Mouse (Mus musculus) embryonic facial prominence, embryonic 12.5 days (tissue): ENCODE data around the gene P4htm. TPM values are rescaled to one million over a fixed set of nuclear protein-coding genes. Genes with fewer than 3 reads are reported as not detected.

Experiments
- ATAC-seq: fragments of 200-750 bp; cut with Nextera tagmentation; 2 replicates; pipeline ENCODE4 v1.8.0; 2017; ENCODE audit not compliant: insufficient number of reproducible peaks, insufficient read depth, low FRiP score, low TSS enrichment
- H3K27ac ChIP-seq: fragments of 300-500 bp; sonication (generic); 2 replicates; pipeline ENCODE4 v1.5.1; 2016; ENCODE audit warnings: mild to moderate bottlenecking
- H3K27me3 ChIP-seq: fragments of 300-500 bp; sonication (generic); 2 replicates; pipeline ENCODE4 v1.6.1; 2016; ENCODE audit warnings: mild to moderate bottlenecking, moderate library complexity
- H3K36me3 ChIP-seq: fragments of 300-500 bp; sonication (generic); 2 replicates; pipeline ENCODE4 v1.6.1; 2016; ENCODE audit warnings: mild to moderate bottlenecking
- H3K4me1 ChIP-seq: fragments of 300-500 bp; sonication (generic); 2 replicates; pipeline ENCODE4 v1.6.1; 2016
- H3K4me2 ChIP-seq: fragments of 300-500 bp; sonication (generic); replicated peaks from 2 replicates; pipeline ENCODE4 v1.6.1; 2016; ENCODE audit warnings: mild to moderate bottlenecking, moderate library complexity
- H3K4me3 ChIP-seq: fragments of 300-500 bp; sonication (generic); 2 replicates; pipeline ENCODE4 v1.5.1; 2016; ENCODE audit warnings: mild to moderate bottlenecking
- H3K9ac ChIP-seq: fragments of 300-500 bp; sonication (generic); 2 replicates; pipeline ENCODE4 v1.6.1; 2016; ENCODE audit warnings: mild to moderate bottlenecking, moderate library complexity
- H3K9me3 ChIP-seq: fragments of 300-500 bp; sonication (generic); 2 replicates; pipeline ENCODE4 v1.6.1; 2016; ENCODE audit warnings: mild to moderate bottlenecking, moderate library complexity
- WGBS: fragments of 180-500 bp; shearing (Covaris S2); methylation state at CpG from one replicate; pipeline ENCODE4 v1.1.7; 2016; 5-methylcytosine and 5-hydroxymethylcytosine counted together
- polyA plus RNA-seq: library from polyadenylated mRNA; unstranded; fragments of >200 nt; fragmentation: Nextera tagmentation; extraction: Ambion mirVana; gene quantifications from 2 replicates; pipeline ENCODE4 v1.2.1, GENCODE M21; 2016

The P4htm gene
- polyA plus RNA-seq, 1 experiment from 2014 or later, result 11.6 TPM

DNA sequence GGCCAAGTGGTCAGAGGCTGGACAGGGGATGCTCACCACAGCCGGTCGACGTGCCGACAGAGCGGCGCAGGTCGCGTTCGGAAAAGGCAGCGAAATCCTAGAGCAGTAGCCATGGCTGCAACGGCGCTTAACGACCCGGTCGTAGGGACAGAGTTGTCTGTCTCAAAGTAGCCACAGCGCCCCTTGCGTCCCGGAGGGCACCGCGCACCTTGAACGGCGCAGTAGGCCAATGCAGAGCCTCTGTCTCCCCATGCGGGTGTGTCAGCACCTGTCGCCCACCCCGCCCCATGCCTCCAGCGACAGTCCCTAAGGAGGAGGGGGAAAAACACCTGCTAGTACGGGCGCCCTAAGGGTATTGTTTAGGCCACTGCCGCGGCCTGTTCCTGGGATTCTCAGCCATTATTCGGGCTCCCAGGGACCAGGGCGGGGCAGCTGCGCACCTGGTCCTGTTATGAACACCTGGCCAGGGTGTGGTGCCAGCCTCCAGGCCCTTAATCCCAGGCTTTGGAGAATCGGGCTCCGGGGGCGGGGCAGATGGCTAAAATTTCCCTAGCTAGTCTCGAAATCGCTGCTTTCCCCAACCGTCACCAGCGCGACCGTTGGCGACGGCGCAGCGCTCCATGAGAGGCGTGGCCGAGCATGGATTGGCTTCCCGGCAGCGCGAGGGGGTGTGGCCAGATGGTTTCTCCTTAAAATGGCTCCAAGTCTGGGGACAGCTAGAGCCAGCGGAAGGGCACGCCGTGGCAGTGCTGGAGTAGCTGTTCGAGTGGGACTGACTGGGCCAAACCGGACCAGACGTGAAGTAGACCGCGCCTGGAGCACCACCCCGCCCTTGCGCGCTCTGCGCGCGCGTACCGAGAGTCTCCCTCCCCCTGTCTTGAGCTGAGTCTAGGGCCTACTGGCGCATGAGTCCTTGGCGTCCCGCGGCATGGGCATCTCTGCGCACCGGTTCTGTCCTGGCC is 30.4 kb downstream of the P4htm start, which contains the start of gene Ndufaf3:
Ndufaf3 (minus strand) TSS at position 620 of the 962 bp plus-strand sequence.
- H3K9ac ChIP-seq, result peak within 1 kb of the TSS; percentile 78
- H3K27me3 ChIP-seq, result no peaks in the 10 kb centered on the region
- peak within 1 kb of the TSS; percentile 95 for H3K4me2 ChIP-seq
- WGBS, result under 1% methylated on average over 73 of the region's 73 CpGs
- H3K9me3 ChIP-seq, result no peaks in the 10 kb centered on the region
- H3K4me3 ChIP-seq, result peak within 1 kb of the TSS; percentile 67
- peaks cover 47% of the 10 kb centered on the region for H3K36me3 ChIP-seq
- ATAC-seq, result peak; percentile 61
- peaks cover 29% of the 10 kb centered on the region for H3K4me1 ChIP-seq
- peak within 1 kb of the TSS; percentile 82 for H3K27ac ChIP-seq

- peaks cover 45% of the 10 kb centered on the region for H3K36me3 ChIP-seq
- WGBS, result 11% methylated on average over 35 of the region's 35 CpGs
- ATAC-seq, result no peak
These were observed 31.3 kb downstream of the P4htm start for GRCm38 (mm10) chr9:108565881-108566814.

DNA sequence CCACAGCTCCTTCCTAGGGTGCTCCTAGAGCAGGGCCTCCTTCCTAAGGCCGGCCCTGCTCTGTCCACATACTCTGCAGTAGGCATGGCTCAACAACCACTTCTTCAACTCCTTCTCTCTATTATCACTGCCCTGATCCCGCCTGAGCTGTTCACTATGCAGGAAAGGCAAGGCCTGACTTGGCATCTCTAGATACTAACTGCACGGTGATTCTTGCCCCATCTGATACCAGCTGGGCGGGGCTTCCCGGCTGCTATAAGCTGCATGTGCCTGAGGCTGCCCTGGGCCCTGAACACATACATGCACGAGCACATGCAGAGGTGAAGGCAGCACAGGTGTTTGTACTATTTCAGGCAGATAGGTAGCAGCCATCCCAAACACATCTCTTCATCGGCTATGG is 33.3 kb downstream of the P4htm start:
- Histone ChIP-seq H3K4me3 (no peak overlapping the region), H3K4me1 (peaks cover 26% of the 10 kb centered on the region), H3K9me3 (no peaks in the 10 kb centered on the region), H3K9ac (no peak overlapping the region), H3K27ac (no peak overlapping the region), H3K4me2 (no peak overlapping the region), H3K27me3 (no peaks in the 10 kb centered on the region), H3K36me3 (peaks cover 47% of the 10 kb centered on the region)
- WGBS, result 90% methylated on average over 7 of the region's 7 CpGs
- ATAC-seq, result no peak

More at GRCm38 (mm10) chr9:108565881-108566814, 31.3 kb downstream of the P4htm start:
- no peaks in the 10 kb centered on the region for H3K27me3 ChIP-seq
- H3K9ac ChIP-seq, result peak overlapping the region; percentile 78
- peaks cover 37% of the 10 kb centered on the region for H3K4me1 ChIP-seq
- no peaks in the 10 kb centered on the region for H3K9me3 ChIP-seq
- H3K4me3 ChIP-seq, result peak overlapping the region; percentile 67
- H3K4me2 ChIP-seq, result peak overlapping the region; percentile 95
- peak overlapping the region; percentile 82 for H3K27ac ChIP-seq

- WGBS, result 93% methylated on average over 8 of the region's 8 CpGs
- no peak for ATAC-seq
- no peak overlapping the region for H3K27ac ChIP-seq
- no peaks in the 10 kb centered on the region for H3K9me3 ChIP-seq
- peaks cover 26% of the 10 kb centered on the region for H3K4me1 ChIP-seq
- H3K27me3 ChIP-seq, result no peaks in the 10 kb centered on the region
- no peak overlapping the region for H3K4me3 ChIP-seq
- H3K9ac ChIP-seq, result no peak overlapping the region
- H3K4me2 ChIP-seq, result no peak overlapping the region
- H3K36me3 ChIP-seq, result peaks cover 52% of the 10 kb centered on the region
These were observed 33.8 kb downstream of the P4htm start for GRCm38 (mm10) chr9:108563671-108564070.

DNA sequence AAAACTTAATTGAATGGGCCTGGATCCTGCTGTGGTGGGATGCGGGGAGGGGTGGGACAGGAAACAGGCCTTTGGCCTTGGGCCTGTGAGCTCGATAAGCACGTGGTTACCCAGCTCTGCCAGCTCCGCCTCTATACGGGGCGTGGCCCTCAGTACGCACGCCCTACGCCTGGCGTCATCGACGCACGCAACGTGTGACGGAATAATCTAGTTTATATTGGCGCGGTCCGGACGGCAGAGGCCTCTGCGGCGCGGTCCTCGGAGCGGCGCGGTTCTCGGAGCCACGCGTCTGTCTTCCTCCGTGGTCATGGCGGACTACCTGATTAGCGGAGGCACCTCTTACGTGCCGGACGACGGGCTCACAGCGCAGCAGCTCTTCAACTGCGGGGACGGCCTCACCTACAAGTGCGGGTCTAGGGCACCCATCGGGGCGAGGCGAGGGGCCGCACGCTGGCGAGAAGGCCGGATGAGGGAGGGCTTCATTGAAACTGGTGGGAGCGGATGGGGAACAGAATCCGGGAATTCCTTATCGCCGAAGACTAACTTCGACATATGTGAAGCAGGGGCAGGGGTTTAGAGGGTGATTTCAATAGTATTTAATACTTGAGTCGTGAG is 37.1 kb downstream of the P4htm start, which contains the start of gene Impdh2:
Impdh2 (plus strand) TSS at position 60 of the 615 bp plus-strand sequence.
- ATAC-seq, result peak; percentile 91
- no peaks in the 10 kb centered on the region for H3K9me3 ChIP-seq
- H3K27me3 ChIP-seq, result no peaks in the 10 kb centered on the region
- peaks cover 78% of the 10 kb centered on the region for H3K36me3 ChIP-seq
- H3K27ac ChIP-seq, result peak within 1 kb of the TSS; percentile 80; the same call in 1 of the 2 replicates
- peak within 1 kb of the TSS; percentile 52 for H3K4me3 ChIP-seq
- H3K4me2 ChIP-seq, result peak within 1 kb of the TSS; percentile 64
- under 1% methylated on average over 53 of the region's 53 CpGs for WGBS
- H3K9ac ChIP-seq, result peak within 1 kb of the TSS; percentile 79
- H3K4me1 ChIP-seq, result peaks cover 9% of the 10 kb centered on the region

GRCm38 (mm10) chr9:108559169-108559568 is 38.3 kb downstream of the P4htm start:
- no peak overlapping the region for H3K9ac ChIP-seq
- H3K4me3 ChIP-seq, result no peak overlapping the region
- WGBS, result 83% methylated on average over 4 of the region's 4 CpGs
- peaks cover 9% of the 10 kb centered on the region for H3K4me1 ChIP-seq
- ATAC-seq, result no peak
- no peaks in the 10 kb centered on the region for H3K9me3 ChIP-seq
- no peaks in the 10 kb centered on the region for H3K27me3 ChIP-seq
- no peak overlapping the region for H3K4me2 ChIP-seq
- H3K36me3 ChIP-seq, result peaks cover 78% of the 10 kb centered on the region
- H3K27ac ChIP-seq, result no peak overlapping the region

- H3K9ac ChIP-seq, result no peak overlapping the region
- peaks cover 80% of the 10 kb centered on the region for H3K36me3 ChIP-seq
- ATAC-seq, result no peak
- WGBS, result 81% methylated on average over 1 of the region's 1 CpGs
- no peaks in the 10 kb centered on the region for H3K27me3 ChIP-seq
- H3K4me1 ChIP-seq, result no peaks in the 10 kb centered on the region
- H3K9me3 ChIP-seq, result no peaks in the 10 kb centered on the region
- H3K27ac ChIP-seq, result no peak overlapping the region
- no peak overlapping the region for H3K4me2 ChIP-seq
- no peak overlapping the region for H3K4me3 ChIP-seq
These were observed 50.6 kb downstream of the P4htm start for GRCm38 (mm10) chr9:108546875-108547274.

DNA sequence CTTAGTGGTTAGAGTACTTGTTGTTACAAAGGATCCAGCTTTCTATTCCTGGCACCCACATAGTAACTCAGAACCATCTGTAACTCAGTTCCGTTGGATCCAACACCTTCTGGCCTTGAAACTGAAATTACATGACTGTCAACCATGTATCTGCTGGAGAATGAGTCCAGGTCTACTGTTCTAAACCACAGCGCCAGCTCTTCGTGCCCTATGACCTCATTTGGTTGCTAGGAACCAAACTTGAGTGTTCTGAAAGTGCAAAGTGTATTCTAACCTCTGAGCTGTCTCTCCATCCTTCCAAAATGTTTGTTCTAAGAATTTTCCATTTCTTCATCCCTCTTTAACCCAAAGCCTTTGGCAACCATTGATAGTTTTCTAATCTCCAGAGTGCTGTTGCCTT is 51.5 kb downstream of the P4htm start:
- no peaks in the 10 kb centered on the region for H3K9me3 ChIP-seq
- H3K27ac ChIP-seq, result no peak overlapping the region
- no peak overlapping the region for H3K4me2 ChIP-seq
- no peaks in the 10 kb centered on the region for H3K27me3 ChIP-seq
- no peak overlapping the region for H3K4me3 ChIP-seq
- peaks cover 85% of the 10 kb centered on the region for H3K36me3 ChIP-seq
- ATAC-seq, result no peak
- no peaks in the 10 kb centered on the region for H3K4me1 ChIP-seq
- no peak overlapping the region for H3K9ac ChIP-seq
- 94% methylated on average over 3 of the region's 3 CpGs for whole genome bisulfite sequencing

DNA sequence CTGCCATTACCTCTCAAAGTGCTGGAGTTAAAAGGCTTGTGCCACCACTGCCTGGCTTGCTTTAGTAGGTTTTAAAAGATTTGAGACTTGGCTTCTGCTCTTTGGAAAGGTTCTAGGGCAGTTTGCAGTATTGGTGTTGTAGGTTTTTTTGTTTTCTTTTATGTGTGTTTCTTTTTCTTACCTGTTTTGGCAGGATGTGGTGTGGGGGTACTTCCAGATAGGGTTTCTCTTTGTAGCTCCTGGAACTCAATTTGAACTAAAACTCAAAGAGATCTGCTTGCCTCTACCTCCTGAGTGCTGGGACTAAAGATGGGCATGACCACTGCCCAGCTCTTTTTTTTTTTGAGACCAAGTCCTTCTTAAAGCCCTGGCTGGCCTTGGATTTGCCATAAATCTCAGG is 56.6 kb downstream of the P4htm start:
- Histone ChIP-seq H3K9me3 (no peaks in the 10 kb centered on the region), H3K4me2 (no peak overlapping the region), H3K9ac (no peak overlapping the region), H3K4me1 (no peaks in the 10 kb centered on the region), H3K27me3 (no peaks in the 10 kb centered on the region), H3K36me3 (peaks cover 88% of the 10 kb centered on the region), H3K27ac (no peak overlapping the region), H3K4me3 (no peak overlapping the region)
- no peak for ATAC-seq

DNA sequence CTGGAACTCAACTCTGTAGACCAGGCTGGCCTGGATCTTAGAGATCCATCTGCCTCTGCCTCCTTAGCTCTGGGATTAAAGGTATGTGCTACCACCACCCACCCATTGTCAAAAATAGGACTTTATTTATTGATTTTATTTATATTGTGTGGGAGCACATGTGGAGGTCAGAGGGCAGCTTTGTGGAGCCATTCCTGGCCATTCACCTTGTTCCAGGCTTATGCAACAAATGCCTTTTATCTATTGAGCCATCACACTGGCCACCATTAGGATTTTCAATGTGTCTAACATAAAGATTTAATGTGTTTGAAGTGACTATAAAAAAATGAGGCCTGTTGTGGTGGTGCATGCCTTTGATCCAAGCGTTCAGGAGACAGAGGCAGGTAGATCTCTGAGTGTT is 66.0 kb downstream of the P4htm start:
- Histone ChIP-seq H3K4me1 (no peaks in the 10 kb centered on the region), H3K4me2 (no peak overlapping the region), H3K36me3 (peaks cover 77% of the 10 kb centered on the region), H3K4me3 (no peak overlapping the region), H3K9ac (no peak overlapping the region), H3K27me3 (no peaks in the 10 kb centered on the region), H3K9me3 (no peaks in the 10 kb centered on the region), H3K27ac (no peak overlapping the region)
- no peak for ATAC-seq
- WGBS, result 89% methylated on average over 1 of the region's 1 CpGs

DNA sequence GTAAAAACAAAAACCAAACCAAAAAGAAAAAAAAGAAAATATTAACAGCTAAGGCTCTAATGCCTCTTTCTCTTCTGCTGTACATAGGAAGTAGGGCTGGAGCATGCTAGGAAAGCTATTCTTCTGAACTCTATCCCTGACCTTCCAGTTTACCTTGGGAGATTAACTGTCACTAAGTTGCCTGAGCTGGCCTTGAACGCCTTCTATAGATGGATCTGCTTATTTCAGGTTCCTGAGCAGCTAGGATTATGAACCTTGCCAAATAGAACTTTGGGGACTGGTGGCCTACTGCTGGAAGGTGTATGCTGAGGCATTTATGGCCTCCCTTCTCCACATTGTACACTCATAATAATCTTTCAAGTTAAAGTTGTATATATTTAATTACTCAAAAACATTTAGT is 66.5 kb downstream of the P4htm start:
- WGBS, result 83% methylated on average over 1 of the region's 1 CpGs

More for the DNA sequence above, 66.5 kb downstream of the P4htm start:
- H3K27ac ChIP-seq, result no peak overlapping the region
- H3K27me3 ChIP-seq, result no peaks in the 10 kb centered on the region
- no peak overlapping the region for H3K4me2 ChIP-seq
- H3K9me3 ChIP-seq, result no peaks in the 10 kb centered on the region
- no peak for ATAC-seq
- H3K9ac ChIP-seq, result no peak overlapping the region
- peaks cover 72% of the 10 kb centered on the region for H3K36me3 ChIP-seq
- no peak overlapping the region for H3K4me3 ChIP-seq
- no peaks in the 10 kb centered on the region for H3K4me1 ChIP-seq
